Mouse (Mus musculus) neural tube, embryonic 13.5 days (tissue): Measurements from ENCODE around the gene Dctn2. TPM values are rescaled to one million over a fixed set of nuclear protein-coding genes. Genes with fewer than 3 reads are reported as not detected.
A peak's percentile ranks its signal among the peaks of the same experiment; 100 is the strongest.

ENCODE experiments used
- ATAC-seq: fragments of 200-750 bp; cut with Nextera tagmentation; 2 replicates; pipeline ENCODE4 v1.8.0; 2017; ENCODE audit warnings: low read depth, mild to moderate bottlenecking, moderate TSS enrichment, moderate library complexity
- H3K27ac ChIP-seq: fragments of 300-500 bp; sonication (generic); replicated peaks from 2 replicates; pipeline ENCODE4 v1.5.1; 2015; ENCODE audit warnings: moderate library complexity, mild to moderate bottlenecking, inconsistent platforms
- H3K27me3 ChIP-seq: fragments of 300-500 bp; sonication (generic); 2 replicates; pipeline ENCODE4 v1.6.1; 2015; ENCODE audit warnings: mild to moderate bottlenecking, inconsistent platforms
- H3K36me3 ChIP-seq: fragments of 300-500 bp; sonication (generic); 2 replicates; pipeline ENCODE4 v1.6.1; 2015; ENCODE audit warnings: mild to moderate bottlenecking, inconsistent platforms
- H3K4me1 ChIP-seq: fragments of 300-500 bp; sonication (generic); replicated peaks from 2 replicates; pipeline ENCODE4 v1.6.1; 2015; ENCODE audit warnings: inconsistent platforms
- H3K4me2 ChIP-seq: fragments of 300-500 bp; sonication (generic); 2 replicates; pipeline ENCODE4 v1.6.1; 2015; ENCODE audit warnings: inconsistent platforms, mild to moderate bottlenecking, moderate library complexity
- H3K4me3 ChIP-seq: fragments of 300-500 bp; sonication (generic); 2 replicates; pipeline ENCODE4 v1.5.1; 2015; ENCODE audit warnings: mild to moderate bottlenecking, inconsistent platforms
- H3K9ac ChIP-seq: fragments of 300-500 bp; sonication (generic); 2 replicates; pipeline ENCODE4 v1.6.1; 2015; ENCODE audit warnings: moderate library complexity, mild to moderate bottlenecking, inconsistent platforms
- H3K9me3 ChIP-seq: fragments of 300-500 bp; sonication (generic); 2 replicates; pipeline ENCODE4 v1.6.1; 2016; ENCODE audit warnings: inconsistent platforms
- WGBS: fragments of 180-500 bp; shearing (Covaris S2); methylation state at CpG from one replicate; pipeline ENCODE4 v1.1.7; 2015; 5-methylcytosine and 5-hydroxymethylcytosine counted together
- polyA plus RNA-seq: library from polyadenylated mRNA; unstranded; fragments of >200 nt; fragmentation: Nextera tagmentation; extraction: Ambion mirVana; gene quantifications from 2 replicates; pipeline ENCODE4 v1.2.1, GENCODE M21; 2015

The Dctn2 gene
- polyA plus RNA-seq, 1 experiment from 2014 or later = 322 TPM

DNA sequence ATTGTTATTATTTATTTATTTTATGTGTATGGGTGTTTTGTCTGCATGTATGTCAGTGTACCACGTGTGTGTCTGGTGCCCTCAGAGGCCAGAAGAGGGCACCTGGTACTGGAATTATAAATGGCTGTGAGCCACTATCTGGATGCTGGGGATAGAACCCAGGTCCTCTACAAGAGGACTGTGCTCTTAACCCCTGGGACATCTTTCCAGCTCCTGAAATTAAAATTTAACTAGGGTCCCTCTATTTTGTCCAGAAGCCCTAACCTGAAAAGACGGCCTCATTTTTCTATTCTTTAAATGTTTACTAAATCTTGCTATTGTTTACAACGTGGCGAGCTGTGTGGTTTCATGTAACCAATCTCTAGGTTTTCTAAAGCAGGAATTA is 449 bp upstream of the Dctn2 start:
- peaks cover 23% of the 10 kb centered on the region for H3K36me3 ChIP-seq
- H3K4me2 ChIP-seq = peak overlapping the region; percentile 91
- ATAC-seq = peak; percentile 41; the same call in 1 of the 2 replicates
- H3K9ac ChIP-seq = peak overlapping the region; percentile 100; the same call in 1 of the 2 replicates
- peaks cover 4% of the 10 kb centered on the region for H3K27me3 ChIP-seq
- H3K27ac ChIP-seq = peak overlapping the region; percentile 96
- peaks cover 64% of the 10 kb centered on the region for H3K4me1 ChIP-seq
- H3K4me3 ChIP-seq = peak overlapping the region; percentile 99
- H3K9me3 ChIP-seq = no peaks in the 10 kb centered on the region
- 31% methylated on average over 4 of the region's 4 CpGs for WGBS

DNA sequence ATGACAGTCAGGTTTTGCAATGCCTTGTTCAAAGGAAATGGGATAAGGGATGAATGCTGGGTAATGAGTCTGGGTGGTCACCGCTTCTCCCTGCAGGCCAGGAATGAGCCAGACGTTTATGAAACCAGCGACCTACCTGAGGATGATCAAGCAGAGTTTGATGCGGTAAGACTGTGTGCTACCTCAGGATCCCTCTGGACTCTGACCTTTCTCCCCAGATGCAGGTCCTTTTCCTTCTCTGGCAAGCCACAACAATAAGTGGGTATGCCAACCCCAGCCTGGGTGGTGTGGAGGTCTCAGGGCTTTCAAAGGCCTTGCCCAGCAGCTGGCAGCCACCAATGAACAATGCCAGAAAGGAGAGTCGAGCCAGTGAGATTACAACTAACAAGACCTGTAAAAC is 1.1 kb downstream of the Dctn2 start:
- Histone ChIP-seq H3K9me3 (no peaks in the 10 kb centered on the region), H3K4me3 (peak overlapping the region; percentile 99), H3K27me3 (peaks cover 4% of the 10 kb centered on the region), H3K4me2 (peak overlapping the region; percentile 91), H3K9ac (peak overlapping the region; percentile 100), H3K4me1 (peaks cover 57% of the 10 kb centered on the region), H3K27ac (peak overlapping the region; percentile 96), H3K36me3 (peaks cover 39% of the 10 kb centered on the region)
- ATAC-seq = no peak
- 76% methylated on average over 5 of the region's 5 CpGs for whole genome bisulfite sequencing

GRCm38 (mm10) chr10:127268401-127268800 is 2.2 kb downstream of the Dctn2 start:
- 85% methylated on average over 5 of the region's 5 CpGs for WGBS
- no peak for ATAC-seq
- Histone ChIP-seq H3K27me3 (peaks cover 4% of the 10 kb centered on the region), H3K9me3 (no peaks in the 10 kb centered on the region), H3K36me3 (peaks cover 50% of the 10 kb centered on the region), H3K9ac (peak overlapping the region; percentile 41), H3K4me1 (peaks cover 51% of the 10 kb centered on the region), H3K4me2 (peak overlapping the region; percentile 91), H3K27ac (peak overlapping the region; percentile 71), H3K4me3 (no peak overlapping the region)

DNA sequence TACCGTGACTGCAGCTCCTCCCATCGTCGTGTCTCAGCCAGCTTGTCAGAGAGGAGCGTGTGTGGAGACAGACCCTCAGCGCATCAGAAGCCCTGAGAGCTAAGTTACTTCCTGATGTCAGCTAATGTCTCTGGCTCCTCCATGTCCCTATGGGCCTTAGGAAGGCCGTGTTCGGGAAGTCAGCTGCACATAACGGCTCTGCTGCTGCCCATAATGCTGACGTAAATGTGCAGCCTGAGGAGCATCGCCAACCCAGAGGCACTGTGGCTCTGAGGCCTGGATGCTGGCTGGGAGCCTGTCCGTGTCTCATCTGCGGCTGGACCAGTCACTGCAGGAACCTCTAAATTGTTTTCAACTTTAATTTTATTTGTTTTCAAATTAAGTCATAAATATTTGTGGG is 2.9 kb downstream of the Dctn2 start:
- Histone ChIP-seq H3K9me3 (no peaks in the 10 kb centered on the region), H3K9ac (peak overlapping the region; percentile 41), H3K4me2 (peak overlapping the region; percentile 91), H3K4me3 (no peak overlapping the region), H3K4me1 (peaks cover 48% of the 10 kb centered on the region), H3K27me3 (peaks cover 4% of the 10 kb centered on the region), H3K36me3 (peaks cover 56% of the 10 kb centered on the region), H3K27ac (peak overlapping the region; percentile 71)
- WGBS = 49% methylated on average over 12 of the region's 12 CpGs
- no peak for ATAC-seq

- H3K36me3 ChIP-seq = peaks cover 65% of the 10 kb centered on the region
- no peaks in the 10 kb centered on the region for H3K9me3 ChIP-seq
- H3K4me1 ChIP-seq = peaks cover 48% of the 10 kb centered on the region
- 59% methylated on average over 4 of the region's 4 CpGs for WGBS
- no peak for ATAC-seq
- peak overlapping the region; percentile 52 for H3K27ac ChIP-seq
- no peaks in the 10 kb centered on the region for H3K27me3 ChIP-seq
- H3K4me2 ChIP-seq = 0 out of 2 replicates have a peak overlapping the region, but pooled peaks have one; percentile 11
- no peak overlapping the region for H3K4me3 ChIP-seq
- H3K9ac ChIP-seq = peak overlapping the region; percentile 27; the same call in 1 of the 2 replicates
Measured at GRCm38 (mm10) chr10:127269884-127270283, 3.7 kb downstream of the Dctn2 start.

- no peak overlapping the region for H3K9ac ChIP-seq
- peaks cover 89% of the 10 kb centered on the region for H3K36me3 ChIP-seq
- peaks cover 39% of the 10 kb centered on the region for H3K4me1 ChIP-seq
- no peaks in the 10 kb centered on the region for H3K9me3 ChIP-seq
- no peak overlapping the region for H3K4me2 ChIP-seq
- 94% methylated on average over 5 of the region's 5 CpGs for WGBS
- no peak overlapping the region for H3K4me3 ChIP-seq
- no peak overlapping the region for H3K27ac ChIP-seq
- ATAC-seq = no peak
- no peaks in the 10 kb centered on the region for H3K27me3 ChIP-seq
Measured at GRCm38 (mm10) chr10:127272371-127272770, 6.2 kb downstream of the Dctn2 start.

DNA sequence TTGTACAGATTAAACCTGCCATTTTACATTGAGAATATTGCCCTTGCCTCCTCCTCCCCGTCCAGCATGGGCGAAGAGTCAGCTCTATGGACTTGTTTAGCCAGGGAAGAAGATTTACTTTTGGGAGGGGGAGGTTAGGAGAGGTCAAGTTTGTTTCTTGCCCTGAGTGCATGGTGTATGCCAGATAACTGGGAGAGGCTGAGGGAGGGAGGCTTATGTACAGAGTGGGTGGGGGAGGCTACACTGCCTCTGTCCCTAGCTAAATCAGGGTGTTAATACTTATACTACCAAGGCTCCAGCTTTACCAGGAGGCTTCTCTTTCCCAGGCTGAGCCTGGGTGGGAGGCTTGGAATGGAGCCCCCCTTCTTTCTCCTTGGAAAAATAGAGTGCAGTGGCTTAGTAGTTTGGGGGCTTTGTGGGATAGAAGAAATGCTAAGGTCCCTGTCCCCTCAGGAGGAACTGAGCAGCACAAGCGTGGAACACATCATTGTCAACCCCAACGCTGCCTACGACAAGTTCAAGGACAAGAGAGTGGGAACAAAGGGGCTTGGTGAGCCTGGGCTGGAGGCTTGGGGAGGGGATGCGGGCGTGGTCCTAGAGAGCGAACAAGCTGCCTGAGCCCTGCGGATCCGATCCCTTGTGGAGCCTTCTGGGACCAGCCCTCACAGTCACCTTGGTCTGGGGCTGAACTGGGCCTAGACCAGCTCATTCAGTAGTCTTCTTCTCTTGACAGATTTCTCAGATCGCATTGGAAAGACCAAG is 8.3 kb downstream of the Dctn2 start:
- no peak overlapping the region; the same call in 1 of the 2 replicates for H3K27ac ChIP-seq
- H3K27me3 ChIP-seq = no peaks in the 10 kb centered on the region
- WGBS = 89% methylated on average over 11 of the region's 11 CpGs
- no peak for ATAC-seq
- no peaks in the 10 kb centered on the region for H3K9me3 ChIP-seq
- peaks cover 18% of the 10 kb centered on the region for H3K4me1 ChIP-seq
- no peak overlapping the region for H3K4me3 ChIP-seq
- no peak overlapping the region for H3K4me2 ChIP-seq
- no peak overlapping the region for H3K9ac ChIP-seq
- H3K36me3 ChIP-seq = peaks cover 97% of the 10 kb centered on the region

GRCm38 (mm10) chr10:127279730-127280129 is 13.6 kb downstream of the Dctn2 start:
- no peak overlapping the region for H3K4me2 ChIP-seq
- H3K27ac ChIP-seq = no peak overlapping the region
- H3K4me1 ChIP-seq = peaks cover 4% of the 10 kb centered on the region; the same call in 1 of the 2 replicates
- H3K9ac ChIP-seq = no peak overlapping the region
- 97% methylated on average over 2 of the region's 2 CpGs for WGBS
- peaks cover 100% of the 10 kb centered on the region for H3K36me3 ChIP-seq
- no peaks in the 10 kb centered on the region for H3K27me3 ChIP-seq
- H3K9me3 ChIP-seq = no peaks in the 10 kb centered on the region
- H3K4me3 ChIP-seq = no peak overlapping the region
- ATAC-seq = no peak

DNA sequence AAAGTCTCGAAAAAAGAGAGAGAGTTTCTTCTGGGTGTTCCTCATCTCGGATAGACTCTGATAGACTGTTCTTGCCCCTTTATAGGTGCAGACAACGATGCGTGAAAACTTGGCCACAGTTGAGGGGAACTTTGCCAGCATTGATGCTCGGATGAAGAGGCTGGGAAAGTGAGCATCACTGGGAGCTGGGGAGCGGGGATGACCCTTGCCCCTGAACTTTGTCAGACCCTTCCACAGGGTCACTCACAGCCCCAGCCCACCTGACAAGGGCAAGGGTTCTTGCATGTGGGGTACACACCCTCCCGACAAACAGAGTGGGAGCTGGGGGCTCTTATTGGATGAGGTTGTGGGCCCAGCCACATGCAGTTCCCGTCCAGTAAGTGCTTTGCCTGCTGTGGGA is 15.1 kb downstream of the Dctn2 start:
- Histone ChIP-seq H3K4me3 (no peak overlapping the region), H3K27me3 (no peaks in the 10 kb centered on the region), H3K4me1 (peaks cover 20% of the 10 kb centered on the region), H3K4me2 (no peak overlapping the region), H3K9me3 (no peaks in the 10 kb centered on the region), H3K27ac (no peak overlapping the region), H3K36me3 (peaks cover 100% of the 10 kb centered on the region), H3K9ac (no peak overlapping the region)
- ATAC-seq = no peak
- 89% methylated on average over 8 of the region's 8 CpGs for WGBS

DNA sequence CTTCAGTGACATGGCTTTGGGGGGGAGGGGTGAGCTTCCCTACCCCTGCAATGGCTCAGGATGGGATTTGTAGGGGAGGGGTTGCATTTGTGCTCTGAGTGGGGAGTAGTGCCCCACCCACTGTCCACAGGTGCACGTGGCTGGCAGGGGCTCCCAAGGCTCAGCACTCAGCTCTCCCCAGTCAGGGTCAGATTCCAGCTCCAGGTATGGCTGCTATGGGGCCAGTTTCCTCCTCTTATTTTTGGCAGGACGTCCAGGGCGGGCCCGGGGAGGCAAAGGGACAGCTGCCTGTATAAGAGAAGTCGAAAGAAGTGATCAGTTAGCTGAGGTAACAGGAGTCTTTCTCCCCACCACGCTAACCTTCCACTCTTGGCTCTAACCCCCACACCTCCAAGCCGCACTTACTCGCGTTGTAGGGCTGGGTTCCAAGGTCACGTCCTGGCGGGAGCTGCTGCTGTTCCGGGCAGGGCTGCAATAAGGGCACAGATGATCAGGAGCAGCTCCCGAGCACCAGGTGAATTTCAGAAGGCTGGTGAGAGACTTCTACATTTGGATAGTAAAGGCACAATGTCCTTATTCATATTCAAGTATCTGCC is 16.6 kb downstream of the Dctn2 start:
- Histone ChIP-seq H3K4me1 (peaks cover 34% of the 10 kb centered on the region), H3K27ac (no peak overlapping the region), H3K9me3 (no peaks in the 10 kb centered on the region), H3K36me3 (peaks cover 97% of the 10 kb centered on the region), H3K9ac (no peak overlapping the region), H3K4me3 (no peak overlapping the region), H3K4me2 (no peak overlapping the region), H3K27me3 (no peaks in the 10 kb centered on the region)
- no peak for ATAC-seq
- 88% methylated on average over 13 of the region's 13 CpGs for WGBS

GRCm38 (mm10) chr10:127284105-127284622 is 18.0 kb downstream of the Dctn2 start:
- peaks cover 41% of the 10 kb centered on the region for H3K4me1 ChIP-seq
- no peak overlapping the region for H3K9ac ChIP-seq
- peaks cover 83% of the 10 kb centered on the region for H3K36me3 ChIP-seq
- no peaks in the 10 kb centered on the region for H3K9me3 ChIP-seq
- H3K27ac ChIP-seq = no peak overlapping the region
- no peak for ATAC-seq
- WGBS = 93% methylated on average over 7 of the region's 7 CpGs
- no peak overlapping the region for H3K4me3 ChIP-seq
- no peaks in the 10 kb centered on the region for H3K27me3 ChIP-seq
- H3K4me2 ChIP-seq = no peak overlapping the region

- H3K9me3 ChIP-seq = no peaks in the 10 kb centered on the region
- H3K27ac ChIP-seq = no peak overlapping the region
- no peak overlapping the region for H3K4me3 ChIP-seq
- H3K4me1 ChIP-seq = peaks cover 48% of the 10 kb centered on the region
- no peaks in the 10 kb centered on the region for H3K27me3 ChIP-seq
- H3K9ac ChIP-seq = peak overlapping the region; percentile 88; the same call in 1 of the 2 replicates
- H3K36me3 ChIP-seq = peaks cover 75% of the 10 kb centered on the region
- 75% methylated on average over 11 of the region's 11 CpGs for WGBS
- no peak for ATAC-seq
- no peak overlapping the region for H3K4me2 ChIP-seq
Measured at GRCm38 (mm10) chr10:127284724-127285500, 18.7 kb downstream of the Dctn2 start.
